Mouse (Mus musculus) neural tube, embryonic 13.5 days (tissue): ENCODE results near the gene Cmtm7. TPM values are rescaled to one million over a fixed set of nuclear protein-coding genes. Genes with fewer than 3 reads are reported as not detected.

Source experiments
- ATAC-seq: fragments of 200-750 bp; cut with Nextera tagmentation; 2 replicates; pipeline ENCODE4 v1.8.0; 2017; ENCODE audit warnings: low read depth, mild to moderate bottlenecking, moderate TSS enrichment, moderate library complexity
- H3K27ac ChIP-seq: fragments of 300-500 bp; sonication (generic); replicated peaks from 2 replicates; pipeline ENCODE4 v1.5.1; 2015; ENCODE audit warnings: moderate library complexity, mild to moderate bottlenecking, inconsistent platforms
- H3K27me3 ChIP-seq: fragments of 300-500 bp; sonication (generic); 2 replicates; pipeline ENCODE4 v1.6.1; 2015; ENCODE audit warnings: mild to moderate bottlenecking, inconsistent platforms
- H3K36me3 ChIP-seq: fragments of 300-500 bp; sonication (generic); 2 replicates; pipeline ENCODE4 v1.6.1; 2015; ENCODE audit warnings: mild to moderate bottlenecking, inconsistent platforms
- H3K4me1 ChIP-seq: fragments of 300-500 bp; sonication (generic); replicated peaks from 2 replicates; pipeline ENCODE4 v1.6.1; 2015; ENCODE audit warnings: inconsistent platforms
- H3K4me2 ChIP-seq: fragments of 300-500 bp; sonication (generic); 2 replicates; pipeline ENCODE4 v1.6.1; 2015; ENCODE audit warnings: inconsistent platforms, mild to moderate bottlenecking, moderate library complexity
- H3K4me3 ChIP-seq: fragments of 300-500 bp; sonication (generic); 2 replicates; pipeline ENCODE4 v1.5.1; 2015; ENCODE audit warnings: mild to moderate bottlenecking, inconsistent platforms
- H3K9ac ChIP-seq: fragments of 300-500 bp; sonication (generic); 2 replicates; pipeline ENCODE4 v1.6.1; 2015; ENCODE audit warnings: moderate library complexity, mild to moderate bottlenecking, inconsistent platforms
- H3K9me3 ChIP-seq: fragments of 300-500 bp; sonication (generic); 2 replicates; pipeline ENCODE4 v1.6.1; 2016; ENCODE audit warnings: inconsistent platforms
- WGBS: fragments of 180-500 bp; shearing (Covaris S2); methylation state at CpG from one replicate; pipeline ENCODE4 v1.1.7; 2015; 5-methylcytosine and 5-hydroxymethylcytosine counted together
- polyA plus RNA-seq: library from polyadenylated mRNA; unstranded; fragments of >200 nt; fragmentation: Nextera tagmentation; extraction: Ambion mirVana; gene quantifications from 2 replicates; pipeline ENCODE4 v1.2.1, GENCODE M21; 2015

The Cmtm7 gene
- polyA plus RNA-seq, 1 experiment from 2014 or later = 22.0 TPM

- Histone ChIP-seq H3K9ac (no peak overlapping the region), H3K36me3 (no peaks in the 10 kb centered on the region), H3K4me2 (no peak overlapping the region), H3K4me3 (no peak overlapping the region), H3K4me1 (peaks cover 14% of the 10 kb centered on the region), H3K27me3 (no peaks in the 10 kb centered on the region), H3K9me3 (no peaks in the 10 kb centered on the region), H3K27ac (no peak overlapping the region)
- no peak for ATAC-seq
- 80% methylated on average over 7 of the region's 7 CpGs for WGBS
These were observed 23.4 kb downstream of the Cmtm7 start for GRCm38 (mm10) chr9:114758272-114758671.

- ATAC-seq = peak; percentile 90
- H3K27ac ChIP-seq = peak overlapping the region; percentile 53
- peak overlapping the region; percentile 41 for H3K4me3 ChIP-seq
These were observed 28.7 kb downstream of the Cmtm7 start for GRCm38 (mm10) chr9:114752863-114753484.

GRCm38 (mm10) chr9:114752311-114752710, 29.3 kb downstream of the Cmtm7 start:
- Histone ChIP-seq H3K27me3 (no peaks in the 10 kb centered on the region), H3K4me2 (peak overlapping the region; percentile 60), H3K27ac (peak overlapping the region; percentile 53), H3K4me3 (peak overlapping the region; percentile 41), H3K36me3 (peaks cover 22% of the 10 kb centered on the region), H3K9ac (peak overlapping the region; percentile 60), H3K9me3 (no peaks in the 10 kb centered on the region), H3K4me1 (peaks cover 15% of the 10 kb centered on the region)
- WGBS = 74% methylated on average over 9 of the region's 9 CpGs
- peak; percentile 20; the same call in 1 of the 2 replicates for ATAC-seq

More at GRCm38 (mm10) chr9:114752863-114753484, 28.7 kb downstream of the Cmtm7 start:
- peak overlapping the region; percentile 60 for H3K9ac ChIP-seq
- peak overlapping the region; percentile 60 for H3K4me2 ChIP-seq
- peaks cover 15% of the 10 kb centered on the region for H3K4me1 ChIP-seq
- no peaks in the 10 kb centered on the region for H3K9me3 ChIP-seq
- peaks cover 15% of the 10 kb centered on the region for H3K36me3 ChIP-seq
- no peaks in the 10 kb centered on the region for H3K27me3 ChIP-seq
- WGBS = 4% methylated on average over 36 of the region's 36 CpGs

GRCm38 (mm10) chr9:114751582-114751981, 30.1 kb downstream of the Cmtm7 start:
- ATAC-seq = no peak
- Histone ChIP-seq H3K36me3 (peaks cover 29% of the 10 kb centered on the region), H3K9ac (no peak overlapping the region), H3K27me3 (no peaks in the 10 kb centered on the region), H3K27ac (no peak overlapping the region), H3K4me2 (no peak overlapping the region), H3K4me1 (peaks cover 15% of the 10 kb centered on the region), H3K4me3 (no peak overlapping the region), H3K9me3 (no peaks in the 10 kb centered on the region)
- WGBS = 79% methylated on average over 3 of the region's 3 CpGs

DNA sequence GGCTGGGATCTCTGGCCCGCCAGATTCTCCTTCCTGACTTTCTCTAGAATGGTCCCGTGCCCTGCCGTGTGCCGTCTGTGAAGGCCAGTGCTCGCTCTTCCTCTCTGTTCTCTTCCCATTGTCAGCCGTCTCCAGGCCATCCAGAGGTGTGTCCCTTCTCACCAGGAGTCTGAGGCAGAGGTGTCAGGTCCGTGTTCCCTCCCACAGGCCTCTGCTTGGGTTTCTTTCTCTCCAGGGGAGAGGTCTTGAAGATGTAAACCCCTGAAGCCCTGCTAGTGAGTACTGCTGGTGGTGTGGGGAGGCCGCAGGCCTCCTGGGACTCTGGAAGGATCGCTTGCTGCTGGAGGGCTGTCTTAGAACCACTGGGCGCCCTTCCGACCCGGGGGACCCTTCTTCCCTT, 34.2 kb downstream of the Cmtm7 start:
- WGBS = 88% methylated on average over 12 of the region's 12 CpGs
- no peak for ATAC-seq
- 0 out of 2 replicates have a peak overlapping the region, but pooled peaks have one; percentile 18 for H3K27ac ChIP-seq

DNA sequence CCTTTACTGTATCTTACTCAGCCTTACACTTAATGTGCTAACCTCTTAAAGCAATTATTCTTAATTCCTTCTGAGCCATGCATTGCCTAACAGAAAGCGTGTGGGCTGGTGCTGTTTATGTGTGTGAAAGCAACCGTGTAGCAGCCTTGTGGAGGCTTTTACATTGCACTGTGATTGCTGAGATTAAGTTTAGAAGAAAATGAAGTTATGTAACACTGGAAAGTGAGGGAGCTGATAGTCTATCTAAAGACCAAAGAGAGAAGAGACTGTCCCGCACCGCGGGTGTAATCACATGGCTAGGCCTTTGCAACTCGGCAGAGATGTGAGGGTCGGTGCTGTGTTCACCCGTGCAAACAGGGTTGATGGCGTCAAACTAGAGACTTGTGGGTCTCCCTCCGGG, 34.6 kb downstream of the Cmtm7 start:
- ATAC-seq = 0 out of 2 replicates have a peak, but pooled peaks have one; percentile 24
- no peak overlapping the region for H3K4me2 ChIP-seq
- peaks cover 38% of the 10 kb centered on the region for H3K36me3 ChIP-seq
- 0 out of 2 replicates have a peak overlapping the region, but pooled peaks have one; percentile 18 for H3K27ac ChIP-seq
- WGBS = 84% methylated on average over 10 of the region's 10 CpGs
- 0 out of 2 replicates have a peak, but pooled peaks cover under 1% of the 10 kb centered on the region for H3K4me1 ChIP-seq
- no peaks in the 10 kb centered on the region for H3K9me3 ChIP-seq
- H3K27me3 ChIP-seq = no peaks in the 10 kb centered on the region
- H3K4me3 ChIP-seq = no peak overlapping the region
- no peak overlapping the region for H3K9ac ChIP-seq

More for the DNA sequence above, 34.2 kb downstream of the Cmtm7 start:
- no peaks in the 10 kb centered on the region for H3K9me3 ChIP-seq
- no peaks in the 10 kb centered on the region for H3K27me3 ChIP-seq
- no peak overlapping the region for H3K4me2 ChIP-seq
- H3K9ac ChIP-seq = no peak overlapping the region
- H3K4me3 ChIP-seq = no peak overlapping the region
- H3K4me1 ChIP-seq = peaks cover 5% of the 10 kb centered on the region
- H3K36me3 ChIP-seq = peaks cover 38% of the 10 kb centered on the region

- Histone ChIP-seq H3K9ac (no peak overlapping the region), H3K36me3 (peaks cover 40% of the 10 kb centered on the region), H3K9me3 (no peaks in the 10 kb centered on the region), H3K4me1 (no peaks in the 10 kb centered on the region), H3K27me3 (no peaks in the 10 kb centered on the region), H3K27ac (no peak overlapping the region), H3K4me2 (no peak overlapping the region), H3K4me3 (no peak overlapping the region)
- WGBS = 80% methylated on average over 4 of the region's 4 CpGs
- ATAC-seq = no peak
These were observed 36.0 kb downstream of the Cmtm7 start for GRCm38 (mm10) chr9:114745654-114746053.

DNA sequence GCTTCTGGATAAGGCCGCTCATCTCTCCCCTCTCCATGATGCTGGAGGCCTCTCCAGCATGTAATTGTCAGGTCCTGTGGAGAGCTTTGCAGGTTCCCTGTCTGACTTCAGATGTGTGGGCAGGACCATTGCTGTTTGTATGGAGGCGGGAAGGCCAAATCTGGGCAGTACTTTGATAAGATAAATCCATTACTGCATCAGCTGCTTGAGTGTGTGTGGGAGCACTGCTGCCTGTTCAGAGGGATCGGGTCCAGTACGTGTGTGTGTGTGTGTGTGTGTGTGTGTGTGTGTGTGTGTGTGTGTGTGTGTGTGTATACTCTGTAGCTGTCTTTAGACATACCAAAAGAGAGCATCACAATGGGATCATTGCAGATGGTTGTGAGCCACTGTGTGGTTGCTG, 36.5 kb downstream of the Cmtm7 start:
- ATAC-seq = no peak
- Histone ChIP-seq H3K4me2 (no peak overlapping the region), H3K36me3 (peaks cover 36% of the 10 kb centered on the region), H3K4me3 (no peak overlapping the region), H3K9me3 (no peaks in the 10 kb centered on the region), H3K27ac (no peak overlapping the region), H3K27me3 (no peaks in the 10 kb centered on the region), H3K9ac (no peak overlapping the region), H3K4me1 (no peaks in the 10 kb centered on the region)
- 95% methylated on average over 4 of the region's 4 CpGs for WGBS

DNA sequence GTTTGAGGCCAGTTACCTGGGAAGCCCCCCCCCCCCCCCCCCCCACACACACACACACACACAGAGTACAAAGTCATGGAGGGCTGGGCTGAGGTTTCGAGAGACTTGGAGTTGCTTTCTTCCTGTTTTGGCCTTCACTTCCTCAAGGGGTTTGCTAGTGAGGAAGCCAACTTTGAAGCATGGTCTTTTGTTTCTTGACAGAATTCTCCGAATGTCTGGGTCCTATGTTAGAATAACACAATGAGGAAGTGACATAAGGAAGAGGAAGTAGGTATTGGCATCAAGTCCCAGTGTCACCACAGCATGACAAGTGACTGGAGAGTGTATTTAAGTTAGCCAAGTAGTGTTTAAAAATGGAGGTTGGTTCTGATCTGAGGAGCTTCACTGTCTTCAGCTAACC, 38.9 kb downstream of the Cmtm7 start:
- Histone ChIP-seq H3K36me3 (peaks cover 26% of the 10 kb centered on the region), H3K9ac (no peak overlapping the region), H3K4me3 (no peak overlapping the region), H3K27ac (no peak overlapping the region), H3K4me1 (no peaks in the 10 kb centered on the region), H3K9me3 (no peaks in the 10 kb centered on the region), H3K27me3 (no peaks in the 10 kb centered on the region), H3K4me2 (no peak overlapping the region)
- WGBS = 84% methylated on average over 2 of the region's 2 CpGs
- ATAC-seq = no peak

- no peak for ATAC-seq
- Histone ChIP-seq H3K36me3 (peaks cover 11% of the 10 kb centered on the region; the same call in 1 of the 2 replicates), H3K9ac (no peak overlapping the region), H3K4me1 (peaks cover 12% of the 10 kb centered on the region; the same call in 1 of the 2 replicates), H3K4me2 (no peak overlapping the region), H3K9me3 (no peaks in the 10 kb centered on the region), H3K4me3 (no peak overlapping the region), H3K27ac (no peak overlapping the region), H3K27me3 (no peaks in the 10 kb centered on the region)
- 89% methylated on average over 9 of the region's 9 CpGs for WGBS
These were observed 41.3 kb downstream of the Cmtm7 start for GRCm38 (mm10) chr9:114740336-114740735.

DNA sequence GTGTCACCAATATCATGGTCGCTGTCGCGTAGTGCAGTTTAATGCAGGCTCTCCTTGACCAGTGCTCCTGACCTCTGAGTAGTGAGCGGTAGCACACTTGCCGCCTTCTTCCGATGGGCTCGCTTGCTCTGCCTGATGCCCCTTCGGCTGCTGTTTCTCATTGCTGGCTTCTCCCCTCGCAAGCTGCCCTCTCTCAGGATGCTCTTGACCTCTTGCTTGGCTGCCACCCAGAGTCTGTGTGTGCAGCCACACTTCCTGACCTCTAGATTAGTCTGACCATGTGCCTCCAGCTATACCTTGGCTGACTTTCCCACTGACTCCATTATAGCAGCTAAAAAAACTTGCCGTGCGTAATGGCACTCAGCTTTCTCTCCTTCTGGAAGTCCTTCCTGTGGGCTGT, 45.2 kb downstream of the Cmtm7 start:
- ATAC-seq = no peak
- Histone ChIP-seq H3K4me2 (no peak overlapping the region), H3K9me3 (no peaks in the 10 kb centered on the region), H3K36me3 (peaks cover 6% of the 10 kb centered on the region; the same call in 1 of the 2 replicates), H3K9ac (no peak overlapping the region), H3K27me3 (no peaks in the 10 kb centered on the region), H3K4me3 (no peak overlapping the region), H3K27ac (no peak overlapping the region), H3K4me1 (peaks cover 34% of the 10 kb centered on the region)
- 83% methylated on average over 11 of the region's 11 CpGs for WGBS

GRCm38 (mm10) chr9:114733238-114733637, 48.4 kb downstream of the Cmtm7 start:
- Histone ChIP-seq H3K36me3 (no peaks in the 10 kb centered on the region), H3K4me2 (no peak overlapping the region), H3K9ac (no peak overlapping the region), H3K27me3 (no peaks in the 10 kb centered on the region), H3K4me3 (no peak overlapping the region), H3K4me1 (peaks cover 34% of the 10 kb centered on the region), H3K27ac (no peak overlapping the region), H3K9me3 (no peaks in the 10 kb centered on the region)
- ATAC-seq = no peak
- 72% methylated on average over 2 of the region's 2 CpGs for WGBS
